Mouse (Mus musculus): Measurements from ENCODE around the gene Ddx6.
"Not testable (repeated sequence)": the region's sequence is repeated elsewhere in the genome, so short reads cannot be mapped to it uniquely, and the experiment has no call there.

Ddx6 gene

GRCm38 (mm10) chr9:44593886-44594285 lies 10.8 kb upstream of the Ddx6 start:
- in situ Hi-C loops (cut with MboI, MseI), result no loop called here

DNA sequence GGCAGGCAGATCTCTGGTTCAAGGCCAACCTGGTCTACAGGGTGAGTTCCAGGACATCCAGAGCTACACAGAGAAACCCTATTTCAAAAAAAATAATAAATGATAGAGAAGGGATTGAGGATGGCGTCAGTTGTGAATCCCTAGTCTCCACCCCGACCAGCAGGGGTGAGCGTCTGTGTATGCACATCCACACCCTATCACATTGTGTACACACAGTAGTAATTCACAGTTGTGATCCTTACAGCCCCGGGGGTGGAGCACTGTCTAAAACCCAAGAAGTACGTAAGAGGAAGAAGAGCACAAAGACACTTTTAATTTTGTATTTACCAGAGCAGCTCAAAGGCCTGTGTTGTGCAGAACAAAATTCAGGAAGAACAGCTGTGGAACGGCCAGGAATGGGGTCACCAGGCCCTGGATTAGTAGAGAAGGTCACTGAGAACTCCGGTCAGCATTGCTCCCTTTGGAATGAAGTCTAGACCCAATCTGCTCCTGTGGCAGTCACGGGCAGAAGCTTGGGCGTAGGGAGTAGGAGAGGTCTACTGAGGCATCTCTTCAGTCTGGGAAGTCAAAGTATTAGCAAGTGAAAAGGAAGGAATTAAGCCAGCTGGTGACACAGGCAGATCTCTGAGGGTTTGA lies 9.7 kb upstream of the Ddx6 start:
- in situ Hi-C loops (cut with MboI, MseI), result no loop called here

DNA sequence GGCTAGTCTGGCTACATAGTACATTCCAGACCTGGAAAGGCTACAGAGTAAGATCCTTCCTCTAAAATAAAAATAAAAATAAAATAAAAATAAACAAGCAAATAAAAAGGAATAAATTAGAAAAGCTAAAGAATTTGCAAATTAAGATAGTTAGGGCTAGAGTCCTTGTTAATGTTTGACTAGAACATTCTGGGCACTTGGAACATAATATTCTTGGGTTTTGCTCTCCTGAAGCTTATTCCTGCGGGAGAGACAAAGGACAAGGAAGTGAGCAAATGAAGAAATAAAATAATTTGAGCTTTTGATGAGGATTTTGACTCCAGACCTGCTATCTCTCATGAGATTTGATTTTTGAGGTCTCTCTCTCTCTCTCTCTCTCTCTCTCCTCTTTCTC lies 9.2 kb upstream of the Ddx6 start:
- in situ Hi-C loops (cut with MboI, MseI), result no loop called here

DNA sequence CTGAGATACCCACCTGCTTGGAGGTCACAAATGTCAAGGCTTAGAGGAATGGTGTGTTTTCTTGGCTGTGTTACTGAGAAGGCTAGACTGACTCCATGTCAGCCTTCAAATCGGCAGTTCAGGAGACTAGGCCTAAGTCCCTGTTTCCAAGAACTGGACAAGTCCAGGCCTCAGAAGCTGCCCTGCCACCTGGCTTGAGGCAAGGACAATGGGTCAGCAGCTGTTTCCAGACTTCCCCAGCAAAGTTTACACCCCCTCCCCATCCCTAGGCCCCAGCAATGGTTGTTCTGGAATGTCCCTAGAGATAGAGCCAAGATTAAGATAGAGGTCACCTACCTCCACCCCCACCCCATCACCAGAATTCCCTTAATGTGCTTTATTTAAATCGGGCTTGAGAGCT lies 7.0 kb upstream of the Ddx6 start:
- in situ Hi-C loops (cut with MboI, MseI), result no loop called here

- in situ Hi-C loops (cut with MboI, MseI), result no loop called here
These were observed 5.7 kb upstream of the Ddx6 start for GRCm38 (mm10) chr9:44598899-44599495.

- in situ Hi-C loops (cut with MboI, MseI), result loop anchor here (5.0 kb wide), 1 partner anchor 92 kb away; no protein-coding TSS in a partner anchor
These were observed 5.1 kb upstream of the Ddx6 start for GRCm38 (mm10) chr9:44599616-44600015.

- in situ Hi-C loops (cut with MboI, MseI), result loop anchor here (5.0 kb wide), 1 partner anchor 94 kb away; no protein-coding TSS in a partner anchor
These were observed 3.9 kb upstream of the Ddx6 start for GRCm38 (mm10) chr9:44600801-44601200.

DNA sequence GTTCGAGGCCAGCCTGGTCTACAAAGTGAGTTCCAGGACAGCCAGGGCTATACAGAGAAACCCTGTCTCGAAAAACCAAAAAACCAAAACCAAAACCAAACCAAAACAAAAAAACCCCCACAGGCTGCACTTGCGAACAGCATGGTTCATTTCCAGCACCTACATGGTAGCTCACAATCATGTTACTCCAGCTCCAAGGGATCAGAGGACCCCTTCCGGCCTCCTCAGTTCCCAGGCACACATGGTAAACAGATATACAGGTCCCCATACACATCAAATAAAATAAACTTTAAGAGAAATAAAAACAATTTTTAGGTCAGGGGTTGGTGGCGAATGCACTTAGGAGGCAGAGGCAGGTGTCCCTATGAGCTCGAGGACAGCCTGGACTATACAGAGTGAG lies 1.9 kb upstream of the Ddx6 start:
- in situ Hi-C loops (cut with MboI, MseI), result loop anchor here (5.0 kb wide), 1 partner anchor 95 kb away; no protein-coding TSS in a partner anchor

DNA sequence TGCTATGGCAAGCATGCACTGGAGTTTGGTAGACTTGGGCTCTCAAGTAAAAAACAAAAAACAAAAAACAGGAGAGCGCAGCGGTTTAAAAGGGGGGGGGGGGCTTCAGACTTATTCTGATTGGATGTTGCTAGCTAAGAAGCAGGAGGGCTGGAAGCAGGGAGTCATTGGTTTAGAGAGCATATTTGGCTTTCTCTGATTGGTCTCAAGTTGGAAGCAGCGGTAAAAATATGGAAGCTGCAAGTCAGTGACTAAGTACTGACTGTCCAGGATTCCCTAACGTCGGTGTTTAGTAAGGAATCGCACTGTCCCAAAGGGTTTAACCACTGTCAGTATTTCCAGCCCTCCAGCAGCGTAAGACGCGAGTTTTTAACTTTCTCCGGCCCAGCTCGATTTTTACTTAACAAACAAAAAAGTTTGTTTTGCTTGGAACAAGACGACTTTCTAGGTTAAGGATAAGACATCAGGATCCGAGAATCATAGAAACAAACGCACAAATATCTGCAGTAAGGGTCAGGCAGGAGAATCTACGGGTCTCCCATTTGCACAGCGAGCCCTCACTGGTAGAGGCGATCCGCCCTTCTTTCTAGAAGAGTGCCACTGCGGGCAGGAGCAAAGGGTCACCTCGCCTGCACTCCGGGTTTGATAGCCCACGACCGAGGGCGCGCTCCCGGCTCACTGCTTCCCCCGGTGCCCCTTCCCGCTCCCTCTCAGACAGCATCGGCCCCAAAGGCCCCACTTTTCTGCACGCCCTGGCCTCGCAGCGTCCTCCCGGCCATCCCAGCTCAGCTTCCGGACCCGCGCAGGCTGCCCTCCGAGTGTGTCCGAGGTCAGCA lies 1.0 kb upstream of the Ddx6 start:
- in situ Hi-C loops (cut with MboI, MseI), result loop anchor here (5.0 kb wide), 1 partner anchor 96 kb away; no protein-coding TSS in a partner anchor

DNA sequence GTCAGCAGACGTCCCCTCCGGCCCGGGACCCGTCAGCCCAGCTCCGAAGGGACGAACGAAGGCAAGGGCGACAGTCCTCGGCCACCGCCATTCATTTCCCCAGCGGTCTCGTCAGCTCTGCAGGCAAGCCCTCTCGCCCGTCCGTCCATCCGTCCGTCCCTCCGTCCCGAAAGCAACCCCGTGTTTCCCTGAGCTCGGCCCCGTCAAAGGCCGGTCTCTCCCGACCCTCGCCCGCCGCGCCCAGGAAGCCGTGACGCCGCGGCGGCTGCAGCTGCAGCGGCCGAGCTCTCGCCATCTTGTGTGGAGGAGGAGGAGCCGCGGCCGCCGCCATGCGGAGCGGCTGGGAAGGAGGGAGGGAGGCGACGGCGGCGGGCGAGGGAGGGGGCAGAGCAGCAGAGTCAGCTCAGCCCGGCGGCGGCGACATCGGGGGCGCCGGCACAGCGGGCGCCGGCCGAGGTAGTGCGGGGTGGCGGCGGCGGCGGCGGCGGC lies 358 bp upstream of the Ddx6 start:
- in situ Hi-C loops (cut with MboI, MseI), result loop anchor here (5.0 kb wide), 1 partner anchor 97 kb away; no protein-coding TSS in a partner anchor

- in situ Hi-C loops (cut with MboI, MseI), result no loop called here
These were observed 999 bp downstream of the Ddx6 start for GRCm38 (mm10) chr9:44605616-44606165.

- in situ Hi-C loops (cut with MboI, MseI), result no loop called here
These were observed 2.0 kb downstream of the Ddx6 start for GRCm38 (mm10) chr9:44606646-44607045.

DNA sequence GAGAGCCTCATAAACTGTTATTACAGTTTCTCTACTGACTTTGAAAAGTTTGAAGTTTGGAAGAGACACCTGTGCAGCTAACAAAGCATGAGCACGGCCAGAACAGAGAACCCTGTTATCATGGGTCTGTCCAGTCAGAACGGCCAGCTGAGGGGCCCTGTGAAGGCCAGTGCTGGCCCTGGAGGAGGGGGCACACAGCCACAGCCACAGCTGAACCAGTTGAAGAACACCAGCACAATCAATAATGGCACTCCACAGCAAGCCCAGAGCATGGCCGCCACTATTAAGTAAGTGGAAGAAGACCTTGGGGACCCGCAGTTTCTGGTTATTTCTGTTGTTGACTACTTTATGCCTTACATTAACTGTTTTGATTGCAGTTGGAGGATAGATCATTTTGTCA lies 2.6 kb downstream of the Ddx6 start:
- in situ Hi-C loops (cut with MboI, MseI), result no loop called here

DNA sequence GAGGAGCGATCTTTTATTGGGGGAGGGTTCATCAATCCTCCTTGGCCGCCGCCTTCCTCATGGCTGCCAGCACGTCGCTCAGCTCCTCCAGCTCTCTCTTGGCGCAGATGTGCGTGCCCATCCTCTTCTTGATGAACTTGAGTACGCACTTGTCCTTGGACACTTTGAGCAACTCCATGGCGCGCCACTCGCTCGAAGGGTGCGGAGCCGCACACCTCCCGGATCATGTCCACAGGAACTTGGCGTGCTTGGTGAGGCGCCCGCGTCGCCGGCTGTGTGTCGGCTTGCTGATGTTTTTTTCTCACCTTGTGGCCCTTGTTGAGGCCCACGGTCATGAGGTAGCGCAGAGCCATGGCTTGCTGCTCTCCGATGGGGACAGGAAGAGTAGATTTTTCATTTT lies 5.7 kb downstream of the Ddx6 start:
- in situ Hi-C loops (cut with MboI, MseI), result no loop called here

GRCm38 (mm10) chr9:44613081-44613480 lies 8.4 kb downstream of the Ddx6 start:
- in situ Hi-C loops (cut with MboI, MseI), result not testable (repeated sequence)

- in situ Hi-C loops (cut with MboI, MseI), result no loop called here
These were observed 16.4 kb downstream of the Ddx6 start for GRCm38 (mm10) chr9:44621114-44621513.

- in situ Hi-C loops (cut with MboI, MseI), result no loop called here
These were observed 19.7 kb downstream of the Ddx6 start for GRCm38 (mm10) chr9:44624390-44624789.

- in situ Hi-C loops (cut with MboI, MseI), result loop anchor here (5.0 kb wide), 1 partner anchor 121 kb away; no protein-coding TSS in a partner anchor
These were observed 21.6 kb downstream of the Ddx6 start for GRCm38 (mm10) chr9:44626268-44626667.

GRCm38 (mm10) chr9:44637551-44638169 lies 33.0 kb downstream of the Ddx6 start:
- in situ Hi-C loops (cut with MboI, MseI), result no loop called here

DNA sequence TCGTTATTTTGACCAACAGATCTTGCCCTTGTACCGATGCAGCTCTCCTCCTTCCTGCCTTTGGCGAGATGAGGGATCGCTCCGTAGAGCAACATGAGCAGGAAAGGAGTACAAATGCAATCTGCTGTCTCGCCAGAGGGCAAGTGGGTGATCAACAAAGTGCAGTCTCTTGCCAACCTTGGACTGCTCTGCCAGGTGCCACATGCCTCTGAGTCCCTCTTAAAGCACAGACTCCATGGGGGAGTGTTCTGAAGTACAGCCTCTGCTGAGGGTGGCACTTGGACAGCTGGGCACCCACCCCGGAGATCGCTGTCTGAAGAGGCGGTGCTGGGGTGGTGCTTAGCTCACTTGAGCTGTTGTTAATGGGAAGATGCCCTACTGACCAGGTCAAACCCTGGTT lies 34.0 kb downstream of the Ddx6 start:
- in situ Hi-C loops (cut with MboI, MseI), result not testable (repeated sequence)

- in situ Hi-C loops (cut with MboI, MseI), result not testable (repeated sequence)
These were observed 35.3 kb downstream of the Ddx6 start for GRCm38 (mm10) chr9:44640028-44640427.

Measured in regulatory T cell (primary cell).